Mouse (Mus musculus): ENCODE measurements at regions not wholly inside any gene's neighbourhood (a gene's known extent, or its start where the extent isn't known, plus 50 kb on each side); places are given as distances from the start of the nearest gene placed in this dataset.

GRCm38 (mm10) chr9:94607750-94608106 is 62.0 kb upstream of the Slc9a9 start:
- TF ChIP-seq TCF12 (IDR thresholded peaks at IDR 0.05; ENCODE audit: insufficient read depth, poor library complexity, severe bottlenecking) = peak; percentile 93
- TF ChIP-seq POLR2A (IDR thresholded peaks at IDR 0.05; ENCODE audit: insufficient read length, low read depth) = no peak
- no peak for TF ChIP-seq MAX (IDR thresholded peaks at IDR 0.05; ENCODE audit: low read depth)
- TF ChIP-seq SRF (IDR thresholded peaks at IDR 0.05; ENCODE audit: control insufficient read depth, insufficient read length, low read depth) = no peak
- no peak for TF ChIP-seq USF1 (IDR thresholded peaks at IDR 0.05; ENCODE audit: low read depth)
- peak in 2 of 3 experiments; percentile 87 to 92 for TF ChIP-seq MYOG (IDR thresholded peaks at IDR 0.05; ENCODE audit: control insufficient read depth in 1 of 3, insufficient read depth in 1 of 3, insufficient read length in 2 of 3, low read depth in 2 of 3)
- TF ChIP-seq E2F4 (IDR thresholded peaks at IDR 0.05; ENCODE audit: insufficient read depth) = no peak
- no peak for TF ChIP-seq POLR2AphosphoS2 (IDR thresholded peaks at IDR 0.05; ENCODE audit: insufficient read length, low read depth)
- peak in 2 of 3 experiments; percentile 88 to 94 for TF ChIP-seq MYOD1 (IDR thresholded peaks at IDR 0.05; ENCODE audit: control insufficient read depth in 1 of 3, insufficient read length in 2 of 3, low read depth in 2 of 3)
- peak; percentile 68 for TF ChIP-seq TCF3 (IDR thresholded peaks at IDR 0.05; ENCODE audit: insufficient read length, low read depth)
